Mouse (Mus musculus) CH12.LX (cell line): Measurements from ENCODE around the gene Slc7a7. TPM values are rescaled to one million over a fixed set of nuclear protein-coding genes. Genes with fewer than 3 reads are reported as not detected.

Experiments used
- DNase-seq: peaks from one replicate; pipeline ENCODE4 v3.0.0-alpha.2; 2013; ENCODE audit errors: extremely low read depth
- H3K27ac ChIP-seq: 2 replicates; pipeline ENCODE4 v1.5.1; 2012; ENCODE audit warnings: low read depth, mild to moderate bottlenecking, control low read depth, moderate library complexity; ENCODE audit not compliant: insufficient read depth
- H3K27me3 ChIP-seq: replicated peaks from 2 replicates; pipeline ENCODE3; 2012; ENCODE audit warnings: inconsistent platforms
- H3K36me3 ChIP-seq, 2 experiments: replicated peaks in 1 of 2; 2 replicates each; pipeline versions ENCODE3 to v1.6.1; 2012; ENCODE audit warnings: inconsistent platforms in 1 of 2, low read length in 1 of 2, mild to moderate bottlenecking in 1 of 2, mixed read lengths in 1 of 2, moderate library complexity in 1 of 2; ENCODE audit not compliant: control insufficient read depth in 1 of 2, insufficient read depth in 1 of 2
- H3K4me1 ChIP-seq, 2 experiments: 2 replicates each; pipeline ENCODE4 v1.6.1; 2012; ENCODE audit warnings: inconsistent platforms in 1 of 2, moderate library complexity in 1 of 2; ENCODE audit not compliant: insufficient read depth in 2 of 2, control insufficient read depth in 1 of 2
- H3K4me2 ChIP-seq: 2 replicates; pipeline ENCODE4 v1.6.1; 2012; ENCODE audit warnings: low read depth, mild to moderate bottlenecking, control low read depth; ENCODE audit not compliant: poor library complexity, insufficient read depth, severe bottlenecking
- H3K4me3 ChIP-seq, 3 experiments: fragments of 150-350 bp in 1 of 3; sonication (generic) in 1 of 3; replicated peaks in 1 of 3; 2 replicates each; pipeline versions ENCODE3 to v1.5.1; 2011 to 2012; ENCODE audit warnings: low read depth in 2 of 3, low read length in 2 of 3, mild to moderate bottlenecking in 2 of 3, moderate library complexity in 2 of 3, control low read depth in 1 of 3, improper control_type of control experiment in 1 of 3, inconsistent platforms in 1 of 3, mixed read lengths in 1 of 3; ENCODE audit not compliant: poor library complexity in 1 of 3
- H3K79me2 ChIP-seq: replicated peaks from 2 replicates; pipeline ENCODE4 v1.6.1; 2012; ENCODE audit warnings: mild to moderate bottlenecking, moderate library complexity; ENCODE audit not compliant: control insufficient read depth, poor library complexity, insufficient read depth, severe bottlenecking; ENCODE audit errors: extremely low read depth
- H3K9ac ChIP-seq: 2 replicates; pipeline ENCODE4 v1.6.1; 2012; ENCODE audit warnings: low read depth, mild to moderate bottlenecking, control low read depth, moderate library complexity; ENCODE audit not compliant: insufficient read depth
- H3K9me3 ChIP-seq: replicated peaks from 2 replicates; pipeline ENCODE3; 2012; ENCODE audit warnings: low read length, inconsistent platforms, mixed read lengths
- BHLHE40 ChIP-seq: IDR thresholded peaks from 2 replicates; pipeline ENCODE4 v1.6.1; 2011; ENCODE audit warnings: mild to moderate bottlenecking, low read depth, low read length, improper control_type of control experiment
- CHD1 ChIP-seq: IDR thresholded peaks from 2 replicates; pipeline ENCODE4 v1.6.1; 2012; ENCODE audit warnings: low read depth, low read length, improper control_type of control experiment, inconsistent platforms
- EP300 ChIP-seq: IDR thresholded peaks from 2 replicates; pipeline ENCODE4 v1.6.1; 2011; ENCODE audit warnings: low read length, improper control_type of control experiment
- ETS1 ChIP-seq: conservative IDR thresholded peaks from 2 replicates; pipeline ENCODE4 v1.6.1; 2012; ENCODE audit warnings: low read depth, mild to moderate bottlenecking, inconsistent platforms, low read length, improper control_type of control experiment, moderate library complexity
- GABPA ChIP-seq: IDR thresholded peaks from 2 replicates; pipeline ENCODE4 v1.6.1; 2012; ENCODE audit warnings: low read depth, low read length, improper control_type of control experiment, inconsistent platforms; ENCODE audit not compliant: insufficient replicate concordance
- HCFC1 ChIP-seq: IDR thresholded peaks from 2 replicates; pipeline ENCODE4 v1.6.1; 2012; ENCODE audit warnings: low read depth, mild to moderate bottlenecking, inconsistent platforms, low read length, improper control_type of control experiment
- JUN ChIP-seq: IDR thresholded peaks from 2 replicates; pipeline ENCODE4 v1.6.1; 2011; ENCODE audit warnings: low read depth, mild to moderate bottlenecking, low read length, improper control_type of control experiment, moderate library complexity; ENCODE audit not compliant: insufficient read depth
- JUND ChIP-seq: conservative IDR thresholded peaks from 2 replicates; pipeline ENCODE4 v1.6.1; 2011; ENCODE audit warnings: low read depth, low read length, improper control_type of control experiment
- MAX ChIP-seq: IDR thresholded peaks from 2 replicates; pipeline ENCODE4 v1.6.1; 2011; ENCODE audit warnings: low read length, improper control_type of control experiment
- MYC ChIP-seq: IDR thresholded peaks from 2 replicates; pipeline ENCODE4 v1.6.1; 2011; ENCODE audit warnings: low read depth, mild to moderate bottlenecking, improper control_type of control experiment, low read length
- NELFE ChIP-seq: IDR thresholded peaks from 2 replicates; pipeline ENCODE4 v1.6.1; 2011; ENCODE audit warnings: low read depth, low read length, improper control_type of control experiment
- NRF1 ChIP-seq: IDR thresholded peaks from 2 replicates; pipeline ENCODE4 v1.6.1; 2014; ENCODE audit warnings: low read depth, mild to moderate bottlenecking, inconsistent platforms, low read length, improper control_type of control experiment, moderate library complexity
- PAX5 ChIP-seq: IDR thresholded peaks from 2 replicates; pipeline ENCODE4 v1.6.1; 2012; ENCODE audit warnings: low read length, inconsistent platforms, mixed read lengths
- POLR2A ChIP-seq: IDR thresholded peaks from 2 replicates; pipeline ENCODE4 v1.6.1; 2011; ENCODE audit warnings: low read depth, mild to moderate bottlenecking, improper control_type of control experiment, low read length
- POLR2AphosphoS2 ChIP-seq: IDR thresholded peaks from 2 replicates; pipeline ENCODE4 v1.6.1; 2011; ENCODE audit warnings: low read depth, low read length, improper control_type of control experiment
- RAD21 ChIP-seq: IDR thresholded peaks from 2 replicates; pipeline ENCODE4 v1.6.1; 2011; ENCODE audit warnings: low read depth, mild to moderate bottlenecking, low read length, improper control_type of control experiment, moderate library complexity
- SIN3A ChIP-seq: IDR thresholded peaks from 2 replicates; pipeline ENCODE4 v1.6.1; 2012; ENCODE audit warnings: low read length, improper control_type of control experiment, inconsistent platforms
- SMC3 ChIP-seq: IDR thresholded peaks from 2 replicates; pipeline ENCODE4 v1.6.1; 2011; ENCODE audit warnings: low read depth, low read length, improper control_type of control experiment
- TBP ChIP-seq: conservative IDR thresholded peaks from 2 replicates; pipeline ENCODE4 v1.6.1; 2011; ENCODE audit warnings: low read depth, low read length, improper control_type of control experiment
- ZKSCAN1 ChIP-seq: IDR thresholded peaks from 2 replicates; pipeline ENCODE4 v1.6.1; 2012; ENCODE audit warnings: low read depth, inconsistent platforms, low read length, improper control_type of control experiment, borderline replicate concordance
- ZMIZ1 ChIP-seq: IDR thresholded peaks from 2 replicates; pipeline ENCODE4 v1.6.1; 2012; ENCODE audit warnings: low read depth, mild to moderate bottlenecking, inconsistent platforms, low read length, improper control_type of control experiment
- dilution Hi-C: fragments of 300-500 bp; cut with MboI; formaldehyde crosslinking; loops from 2 replicates; pipeline ENCODE4 v1.14.3; 2020; ENCODE audit warnings: low sequenced_read_pairs; ENCODE audit not compliant: extremely low pct_unique_long_range_greater_than_20kb, extremely low pct_ligation_motif_present
- in situ Hi-C: fragments of 300-500 bp; cut with MboI; formaldehyde crosslinking; loops from 3 replicates; pipeline ENCODE4 v1.14.3; 2019; ENCODE audit warnings: low sequenced_read_pairs, low pct_ligation_motif_present, low pct_unique_long_range_greater_than_20kb, mixed read lengths
- polyA plus RNA-seq: library from polyadenylated mRNA; unstranded; fragments of >175 nt; gene quantifications from 2 replicates; pipeline ENCODE4 v1.2.1, GENCODE M21; 2012; ENCODE audit warnings: low read depth; ENCODE audit not compliant: insufficient read length
- total RNA-seq, 2 experiments: library from RNA; depleted of rRNA; stranded (reverse); fragments of 300-350 nt in 1 of 2; fragments of >200 nt in 1 of 2; gene quantifications; 2 replicates each; pipeline ENCODE4 v1.2.3; 2012 to 2014

Gene Slc7a7
- total and polyA plus RNA-seq, 3 experiments = 27.8 to 50.4 (median 45.4) TPM

DNA sequence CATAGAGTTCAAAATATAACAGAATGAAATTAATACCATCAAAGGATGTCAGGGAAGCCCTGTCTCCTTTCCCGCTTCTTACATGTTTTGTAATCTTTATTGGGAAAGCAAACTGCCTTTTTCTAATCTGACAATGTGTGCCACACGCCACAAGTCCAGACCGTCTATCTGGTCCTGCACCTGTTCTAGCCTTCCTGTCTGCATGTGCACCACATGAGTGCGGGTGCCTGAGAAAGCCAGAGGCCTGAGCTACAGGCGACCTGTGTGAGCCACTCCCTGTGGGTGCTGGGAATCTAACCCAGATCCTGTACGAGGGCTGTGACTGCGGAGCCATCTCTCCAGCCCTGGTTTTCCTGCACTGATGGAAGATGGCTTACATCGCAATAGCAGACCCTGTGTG lies 33.2 kb downstream of the Slc7a7 start:
- Histone ChIP-seq H3K79me2 (peaks cover 38% of the 10 kb centered on the region), H3K4me2 (no peak overlapping the region), H3K9me3 (no peaks in the 10 kb centered on the region), H3K9ac (no peak overlapping the region), H3K27me3 (no peaks in the 10 kb centered on the region), H3K36me3 (peaks cover 23 to 58% of the 10 kb centered on the region in 2 experiments), H3K4me1 (peaks cover 23 to 69% of the 10 kb centered on the region in 2 experiments), H3K4me3 (no peak overlapping the region), H3K27ac (no peak overlapping the region)
- TF ChIP-seq HCFC1 (no peak), MYC (no peak), POLR2A (no peak), RAD21 (no peak), PAX5 (no peak), EP300 (no peak), SMC3 (no peak), ZKSCAN1 (no peak)
- dilution Hi-C loops (no loop called here), in situ Hi-C loops (no loop called here)
- DNase-seq = no peak

DNA sequence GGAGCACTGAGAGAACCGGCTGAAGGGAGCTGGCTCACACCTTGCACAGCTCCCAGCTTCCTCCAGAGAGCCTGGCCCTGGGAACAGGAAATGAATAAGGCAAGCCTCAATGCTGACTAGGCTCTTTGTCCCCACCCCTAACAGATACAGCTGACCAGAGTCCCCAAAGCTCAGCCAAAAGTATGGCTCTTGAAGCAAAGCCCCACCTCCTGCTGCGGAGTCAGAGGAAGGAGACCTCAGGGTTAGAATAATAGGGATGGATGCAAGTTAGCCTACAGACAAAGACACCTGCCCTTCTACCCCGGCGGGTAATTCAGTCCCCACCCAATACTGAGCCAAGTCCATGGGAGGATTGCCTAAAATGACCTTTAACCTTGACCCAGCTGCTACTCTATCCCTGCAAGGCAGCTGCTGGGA lies 34.2 kb downstream of the Slc7a7 start:
- no peaks in the 10 kb centered on the region for H3K9me3 ChIP-seq
- H3K27ac ChIP-seq = no peak overlapping the region
- no peaks in the 10 kb centered on the region for H3K27me3 ChIP-seq
- in situ Hi-C loops = no loop called here
- no peak overlapping the region for H3K4me2 ChIP-seq
- H3K9ac ChIP-seq = no peak overlapping the region
- dilution Hi-C loops = no loop called here
- no peak overlapping the region for H3K4me3 ChIP-seq
- no peak for DNase-seq
- H3K4me1 ChIP-seq = peaks cover 23 to 79% of the 10 kb centered on the region in 2 experiments
- peaks cover 23 to 56% of the 10 kb centered on the region in 2 experiments for H3K36me3 ChIP-seq
- TF ChIP-seq MYC (no peak), POLR2AphosphoS2 (no peak), ZKSCAN1 (no peak), NELFE (no peak), GABPA (no peak), JUN (no peak), EP300 (no peak), ETS1 (no peak), NRF1 (no peak), HCFC1 (no peak), CHD1 (no peak), BHLHE40 (no peak), SIN3A (no peak), MAX (no peak), TBP (no peak), ZMIZ1 (no peak), JUND (no peak)
- H3K79me2 ChIP-seq = peaks cover 33% of the 10 kb centered on the region
